Mouse (Mus musculus): ENCODE measurements around the gene Etfrf1. TPM values are rescaled to one million over a fixed set of nuclear protein-coding genes. Genes with fewer than 3 reads are reported as not detected.

Etfrf1 gene
- 10 to 100 TPM; 26.5 to 26.9 TPM for total RNA-seq (2021)
- long read RNA-seq, transcript Etfrf1-207 (3 exons, 1,374 nt): major isoform, 15 of 23 reads
- long read RNA-seq, partial matches to known transcripts: 0 of 23 reads
- long read RNA-seq, other reads (novel, unspliced or antisense): 7 of 23 reads

DNA sequence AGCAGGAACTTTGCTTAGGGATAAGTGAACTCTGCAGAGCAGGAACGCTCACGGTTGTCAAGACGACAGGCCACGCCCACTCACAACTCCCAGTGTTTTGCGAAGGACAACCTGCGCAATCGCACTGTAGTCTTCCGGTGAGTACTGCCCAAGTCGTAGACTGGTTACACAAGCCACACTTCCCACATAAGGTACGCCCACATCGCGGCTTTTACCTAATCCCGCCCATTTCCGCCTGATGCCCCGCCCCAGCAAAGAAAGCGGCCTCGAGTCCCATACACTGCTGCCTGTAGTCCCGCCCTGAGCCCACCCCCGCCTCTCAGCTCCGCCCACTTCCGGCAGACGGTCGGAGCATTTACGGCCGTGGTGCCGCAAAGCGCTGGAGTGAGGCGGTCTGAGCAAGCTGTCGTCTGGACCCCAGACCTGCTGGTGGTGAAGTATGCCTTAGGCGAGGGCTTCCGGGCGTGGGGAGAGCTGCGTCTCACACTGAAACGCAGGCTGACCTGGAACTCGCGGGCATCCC is at the start of gene Etfrf1, which contains the start of gene Casc1:
Gene Etfrf1, plus strand, starts transcription at position 319 of the 523 bp plus-strand sequence.
Gene Casc1, minus strand, starts transcription at position 190 of the 523 bp plus-strand sequence.
- peak; percentile 99 for DNase-seq (ENCODE audit: low spot score in 2 of 2)

DNA sequence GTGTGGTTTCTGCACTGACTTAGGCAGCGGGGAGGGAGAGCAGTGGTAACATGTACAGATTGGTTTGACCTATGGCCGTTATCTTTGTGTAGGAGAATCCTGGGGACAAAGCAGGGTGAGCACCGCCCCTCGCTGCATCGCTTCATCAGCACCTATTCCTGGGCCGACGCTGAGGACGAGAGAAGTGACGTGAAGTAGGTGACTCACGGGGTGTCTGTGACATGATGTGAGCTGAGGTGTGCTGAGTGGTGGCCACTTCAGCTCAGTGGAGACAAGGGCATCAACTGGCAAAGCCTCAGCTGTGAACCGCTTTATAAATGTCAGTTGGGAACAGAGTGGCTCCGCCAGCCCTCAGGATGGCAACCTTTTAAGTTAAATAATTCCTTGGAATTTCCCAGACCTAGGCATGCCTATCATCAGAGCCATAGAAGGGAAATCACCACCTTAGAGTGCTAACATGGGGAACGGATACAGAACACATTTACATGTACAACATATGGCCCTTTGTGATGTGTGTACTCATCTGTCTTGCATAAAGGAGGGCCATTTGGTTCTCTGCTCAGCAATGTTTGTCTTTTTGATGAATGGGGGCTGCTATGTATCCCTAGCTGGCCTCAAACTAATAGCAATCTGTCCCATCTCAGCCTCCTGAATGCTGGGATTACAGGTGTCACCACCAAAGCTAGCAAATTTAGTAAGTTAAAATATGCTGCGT is 38.9 kb upstream of the Etfrf1 start:
- no peak for DNase-seq (ENCODE audit: low spot score in 2 of 2)

- no peak for DNase-seq (ENCODE audit: low spot score in 2 of 2)
Measured at GRCm38 (mm10) chr6:145173781-145174191, 37.1 kb upstream of the Etfrf1 start.

DNA sequence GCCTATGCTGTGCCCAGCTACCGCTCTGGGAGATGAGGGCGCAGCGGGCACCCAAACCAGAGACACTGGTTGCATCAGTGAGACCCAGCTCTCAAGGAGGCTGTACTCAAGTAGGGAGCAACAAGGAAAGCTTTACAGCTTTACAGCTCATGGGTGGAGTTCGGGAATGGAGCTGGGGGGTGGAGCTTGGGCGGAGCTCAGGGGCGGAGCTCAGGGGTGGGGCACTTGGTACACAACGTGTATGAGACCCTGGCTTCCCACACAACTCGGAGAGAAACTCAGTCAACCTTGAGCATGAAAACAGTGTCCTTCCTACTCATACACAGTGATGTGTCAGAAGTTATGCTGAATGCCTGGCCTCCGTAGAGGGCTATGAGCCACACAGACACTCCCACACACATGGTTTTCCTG is 35.4 kb upstream of the Etfrf1 start:
- DNase-seq (ENCODE audit: low spot score in 2 of 2): no peak

- no peak for DNase-seq (ENCODE audit: low spot score in 2 of 2)
Measured at GRCm38 (mm10) chr6:145176474-145176873, 34.5 kb upstream of the Etfrf1 start.

- peak in 1 of 2 experiments; percentile 55 for DNase-seq (ENCODE audit: low spot score in 2 of 2)
Measured at GRCm38 (mm10) chr6:145179665-145180064, 31.3 kb upstream of the Etfrf1 start.

- no peak for DNase-seq (ENCODE audit: low spot score in 2 of 2)
Measured at GRCm38 (mm10) chr6:145182044-145182443, 28.9 kb upstream of the Etfrf1 start.

DNA sequence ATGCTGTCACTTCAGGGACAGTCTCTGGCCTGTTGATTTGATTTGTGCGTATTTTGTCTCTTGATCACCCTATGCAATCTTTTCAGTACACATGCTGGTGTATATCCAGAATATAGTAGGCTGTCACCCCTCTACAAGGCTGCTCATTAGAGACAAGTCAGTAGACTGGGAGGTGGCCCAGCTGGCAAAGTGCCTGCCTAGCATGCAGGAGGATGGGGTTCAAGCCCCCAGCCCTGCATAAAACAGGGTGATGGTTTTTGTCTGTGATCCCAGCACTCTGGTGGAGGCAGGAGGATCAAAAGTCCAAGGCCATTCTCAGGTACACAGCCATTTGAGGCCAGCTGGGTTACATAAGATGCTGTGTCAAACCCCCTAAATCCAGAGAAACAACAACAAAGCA is 24.8 kb upstream of the Etfrf1 start:
- no peak for DNase-seq (ENCODE audit: low spot score in 2 of 2)

- DNase-seq (ENCODE audit: low spot score in 2 of 2): peak; percentile 30 to 51
Measured at GRCm38 (mm10) chr6:145187093-145188088, 23.5 kb upstream of the Etfrf1 start.

- no peak for DNase-seq (ENCODE audit: low spot score in 2 of 2)
Measured at GRCm38 (mm10) chr6:145193038-145193437, 17.9 kb upstream of the Etfrf1 start.

- no peak for DNase-seq (ENCODE audit: low spot score in 2 of 2)
Measured at GRCm38 (mm10) chr6:145193446-145193845, 17.5 kb upstream of the Etfrf1 start.

DNA sequence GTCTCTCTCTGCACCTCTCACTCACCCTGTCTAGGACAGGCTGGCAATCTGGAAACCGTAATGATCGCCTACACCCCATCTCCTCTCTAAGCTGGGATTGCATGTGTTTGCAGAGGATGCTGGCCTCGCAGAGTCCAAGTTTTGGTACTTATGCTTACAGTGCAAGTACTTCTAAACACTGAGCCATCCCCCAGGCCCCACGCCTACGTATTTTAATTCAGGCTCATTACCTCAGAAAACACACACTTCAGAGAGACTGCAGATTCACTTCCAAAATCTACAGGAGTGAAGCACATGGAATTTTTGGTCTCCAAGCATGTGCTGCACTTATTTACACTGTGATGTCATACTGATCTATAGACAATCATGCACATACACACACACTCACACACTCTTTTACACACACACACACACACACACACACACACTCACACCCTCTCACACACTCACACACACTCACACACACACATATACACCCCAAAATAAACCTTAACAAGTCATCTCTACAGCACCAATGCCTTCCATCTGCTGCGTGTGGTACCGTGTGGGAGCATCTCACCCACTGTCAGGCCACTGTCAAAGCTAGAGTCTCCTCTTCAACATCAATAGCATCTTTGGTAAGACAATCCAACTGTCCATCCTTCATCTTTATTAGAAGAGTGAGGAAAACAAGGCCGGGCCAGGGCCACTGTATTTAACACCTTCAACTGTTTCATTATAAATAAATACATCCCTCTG is 12.8 kb upstream of the Etfrf1 start:
- DNase-seq (ENCODE audit: low spot score in 2 of 2): no peak

- no peak for DNase-seq (ENCODE audit: low spot score in 2 of 2)
Measured at GRCm38 (mm10) chr6:145202432-145203125, 8.4 kb upstream of the Etfrf1 start.

DNA sequence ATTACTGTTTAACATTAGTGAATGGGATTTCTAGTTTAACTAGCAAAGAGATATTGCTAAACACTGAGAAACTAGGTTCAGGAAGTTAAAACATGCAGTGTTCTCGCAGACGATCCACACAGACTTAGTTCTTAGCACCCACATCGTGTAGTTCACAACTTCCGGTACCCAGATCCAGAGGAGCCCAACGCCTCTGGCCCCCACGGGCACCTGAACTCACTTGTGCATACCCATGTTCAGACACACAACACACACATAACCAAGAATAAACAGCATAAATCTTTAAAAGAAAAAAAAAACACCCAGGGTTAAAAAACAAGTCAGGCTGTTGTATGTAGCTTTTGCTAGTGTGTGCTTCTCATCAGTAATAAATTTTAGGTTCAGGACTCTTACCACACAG is 6.5 kb upstream of the Etfrf1 start:
- no peak for DNase-seq (ENCODE audit: low spot score in 2 of 2)

- DNase-seq (ENCODE audit: low spot score in 2 of 2): no peak
Measured at GRCm38 (mm10) chr6:145205142-145205541, 5.8 kb upstream of the Etfrf1 start.

DNA sequence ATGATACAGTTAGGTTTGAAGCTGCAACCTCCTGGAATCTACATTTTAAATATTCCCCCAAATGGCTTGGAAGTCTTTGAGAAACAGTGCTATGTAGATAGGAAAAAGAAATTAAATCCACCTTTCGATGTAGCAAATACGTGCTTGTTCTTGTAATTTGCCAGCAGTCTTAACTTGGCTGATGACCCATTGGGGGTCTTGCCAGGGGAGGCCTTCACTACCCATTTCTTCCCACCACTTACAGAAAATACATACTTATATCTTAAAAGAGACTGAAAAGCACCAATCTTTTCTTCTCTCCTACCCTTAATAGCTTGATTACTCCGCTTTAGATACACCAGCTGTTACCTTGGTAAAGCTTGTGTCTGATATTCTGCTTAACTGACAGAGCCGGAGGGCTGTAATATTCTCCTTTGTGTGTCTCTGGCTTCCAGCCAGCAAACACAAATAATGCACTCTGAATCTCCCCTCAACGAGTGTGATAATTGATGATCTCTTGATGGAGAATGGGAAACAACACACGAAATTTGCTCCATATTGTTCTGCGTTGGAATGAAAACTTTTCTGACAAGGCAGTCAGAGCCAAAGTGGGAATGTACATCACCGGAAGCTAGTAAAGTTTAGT is 766 bp upstream of the Etfrf1 start:
- DNase-seq (ENCODE audit: low spot score in 2 of 2): no peak

DNA sequence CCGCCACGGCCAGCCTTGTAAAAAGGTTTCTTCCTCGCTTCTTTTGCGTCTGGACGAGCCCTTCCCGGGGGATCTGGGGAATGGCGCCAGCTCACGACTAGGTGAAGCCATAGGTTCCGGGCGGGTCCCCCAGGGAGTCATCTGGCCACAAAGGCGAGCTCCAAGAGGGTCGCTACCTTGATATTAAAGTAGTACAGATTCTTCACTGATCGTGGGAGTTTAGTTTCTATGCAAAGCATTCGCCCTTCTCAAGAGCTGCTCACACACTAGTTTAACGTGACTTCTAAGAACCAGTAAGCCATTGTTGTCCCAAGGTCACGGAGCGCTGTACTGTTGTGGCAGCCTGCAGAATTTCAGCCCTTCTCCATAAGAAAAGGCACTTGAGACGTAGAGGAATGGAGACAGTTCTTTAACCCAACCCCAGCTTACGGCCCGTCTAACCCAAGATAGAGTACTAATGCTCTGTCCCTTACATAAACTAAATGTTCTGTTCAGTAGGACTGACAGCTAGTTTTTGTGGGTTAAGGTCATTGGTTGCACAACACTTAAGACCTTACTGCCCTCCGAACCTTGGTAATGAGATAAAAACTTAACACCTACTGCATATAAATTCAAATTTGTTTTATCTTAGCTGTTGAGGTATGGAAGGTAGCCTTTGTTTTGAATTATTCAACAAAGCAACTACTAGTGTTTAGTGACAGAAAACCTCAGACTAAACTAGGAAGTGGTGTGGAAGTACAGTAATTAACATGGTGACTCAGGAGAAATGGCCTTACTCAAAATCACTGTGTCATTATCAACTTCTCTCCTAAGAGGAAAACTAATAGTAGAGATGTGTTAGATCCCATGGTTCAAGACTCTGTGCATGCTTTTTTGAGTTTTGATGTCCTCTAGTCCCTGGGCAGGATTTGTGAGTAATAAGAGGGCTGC is 707 bp downstream of the Etfrf1 start:
- DNase-seq (ENCODE audit: low spot score in 2 of 2): no peak

DNA sequence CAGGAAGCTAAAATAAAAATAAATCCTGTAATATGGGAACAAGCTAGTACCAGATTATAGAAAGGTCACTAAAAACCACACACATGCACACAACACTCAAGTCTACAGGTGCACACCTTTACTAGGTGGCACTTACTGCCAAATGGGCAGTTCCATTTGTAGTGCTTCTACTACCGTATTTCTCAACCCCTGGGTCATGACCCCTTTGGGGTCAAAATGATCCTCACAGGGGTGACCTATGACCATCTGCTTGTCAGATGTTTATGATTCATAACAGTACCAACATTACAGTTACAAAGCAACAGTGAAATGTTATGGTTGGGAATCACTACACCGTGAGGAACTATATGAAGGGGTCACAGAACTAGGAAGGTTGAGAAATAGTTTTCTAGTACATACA is 3.0 kb downstream of the Etfrf1 start:
- DNase-seq (ENCODE audit: low spot score in 2 of 2): no peak

GRCm38 (mm10) chr6:145215826-145216225 is 4.9 kb downstream of the Etfrf1 start:
- DNase-seq (ENCODE audit: low spot score in 2 of 2): no peak

Measured in layer of hippocampus, adult 18-20 months (tissue).